8 mouse cellular contexts compared by ENCODE assay signal in the genomic region with DNA sequence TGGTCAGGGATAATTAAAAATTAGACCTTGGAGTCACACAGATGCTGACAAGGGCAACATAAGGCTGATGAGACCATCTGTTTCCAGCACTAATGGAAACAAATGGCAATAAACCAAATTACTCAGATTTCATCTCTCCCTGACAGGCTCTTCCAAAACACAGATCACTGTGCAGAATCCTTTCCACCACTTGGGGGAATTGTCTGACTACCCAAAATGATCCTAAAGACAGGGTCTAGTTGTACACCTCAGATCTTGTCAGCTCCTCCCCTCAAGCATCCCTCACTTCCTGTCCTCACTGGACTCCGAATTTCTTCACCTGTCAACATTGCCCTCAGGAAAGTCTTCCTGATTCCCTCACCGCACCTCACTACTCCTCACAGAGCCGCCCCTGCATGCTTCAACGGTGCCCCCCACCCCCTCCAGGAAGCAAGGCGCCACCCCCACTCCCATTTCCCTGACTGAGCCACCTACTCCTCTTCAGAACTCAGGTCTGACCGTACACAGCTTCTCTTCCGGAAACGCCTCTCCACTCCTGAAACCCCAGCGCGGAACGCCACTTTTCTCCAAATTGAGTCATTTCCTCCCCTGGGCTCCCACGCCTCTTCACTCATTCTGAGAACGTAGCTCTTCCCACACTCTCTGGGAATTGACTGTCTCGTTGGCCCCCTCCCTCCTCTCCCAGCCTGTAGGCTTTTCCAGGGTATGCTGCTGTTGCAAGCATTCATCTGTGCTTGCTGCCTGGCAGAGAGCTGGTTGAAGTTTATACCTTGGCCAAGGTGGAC.
DNase-seq lines count a peak whose midpoint lies in the region; ATAC-seq and TF ChIP-seq lines count a peak whose summit lies in the region.

No protein-coding gene starts in this region.

- no peaks in the 10 kb centered on the region for H3K9me3 ChIP-seq in kidney, postnatal 0 days (replicated peaks; ENCODE audit: low read length)

- peak overlapping the region; percentile 29 for H3K4me3 ChIP-seq in kidney, postnatal 0 days (replicated peaks; ENCODE audit: low read depth, low read length)

- no peak for TF ChIP-seq CTCF in kidney, postnatal 0 days (IDR thresholded peaks at IDR 0.05; ENCODE audit: low read depth)

- WGBS in kidney, postnatal 0 days, result 8% methylated on average over 14 of the region's 14 CpGs

- no peaks in the 10 kb centered on the region for H3K4me1 ChIP-seq in kidney, postnatal 0 days (replicated peaks; ENCODE audit: insufficient read depth, low read length)

- peak overlapping the region; percentile 60 for H3K4me2 ChIP-seq in kidney, postnatal 0 days (ENCODE audit: low read length)

- no peak overlapping the region; the same call in 1 of the 2 replicates for H3K27ac ChIP-seq in kidney, postnatal 0 days

- DNase-seq in kidney, postnatal 0 days (ENCODE audit: low spot score), result peak; percentile 53
- DNase-seq in kidney, adult 8-10 months, result no peak
- DNase-seq in R1 (ENCODE audit: low read depth, low spot score), result peak; percentile 48
- peak; percentile 22 to 28 for DNase-seq in frontal cortex, postnatal 14 days (ENCODE audit: low spot score in 2 of 2)
- DNase-seq in adrenal gland, adult 18-20 months (ENCODE audit: low spot score in 2 of 2), result no peak
- DNase-seq in lung, postnatal 14 days, result no peak

- H3K9ac ChIP-seq in kidney, postnatal 0 days (ENCODE audit: low read depth, low read length), result no peak overlapping the region

- H3K27me3 ChIP-seq in kidney, postnatal 0 days (ENCODE audit: insufficient read depth, low read length), result no peaks in the 10 kb centered on the region

- ATAC-seq in kidney, postnatal 0 days (replicated peaks; ENCODE audit: low FRiP score, low read depth), result no peak
- peak; percentile 30; the same call in 1 of the 2 replicates for ATAC-seq in megakaryocyte, adult 5-6 weeks (ENCODE audit: poor library complexity, severe bottlenecking)
- no peak for ATAC-seq in monocyte, adult 5-6 weeks (replicated peaks; ENCODE audit: insufficient number of reproducible peaks, low FRiP score, low TSS enrichment, poor library complexity, severe bottlenecking)

- no peaks in the 10 kb centered on the region for H3K36me3 ChIP-seq in kidney, postnatal 0 days (ENCODE audit: insufficient read depth, low read length)

Comparison
In these comparisons a context has a peak if more than half of its experiments do, and no peak if none do; other contexts are left out.
1. DNase-seq: peak in kidney, postnatal 0 days (single experiment), R1 (single experiment) and frontal cortex, postnatal 14 days (2 of 2); none in kidney, adult 8-10 months (0 of 2), adrenal gland, adult 18-20 months (0 of 2) and lung, postnatal 14 days (single experiment).